Mouse (Mus musculus) CH12.LX (cell line): ENCODE measurements around the gene Alox12b. TPM values are rescaled to one million over a fixed set of nuclear protein-coding genes. Genes with fewer than 3 reads are reported as not detected.

Source experiments
- DNase-seq: peaks from one replicate; pipeline ENCODE4 v3.0.0-alpha.2; 2013; ENCODE audit errors: extremely low read depth
- H3K27ac ChIP-seq: 2 replicates; pipeline ENCODE4 v1.5.1; 2012; ENCODE audit warnings: low read depth, mild to moderate bottlenecking, control low read depth, moderate library complexity; ENCODE audit not compliant: insufficient read depth
- H3K27me3 ChIP-seq: replicated peaks from 2 replicates; pipeline ENCODE3; 2012; ENCODE audit warnings: inconsistent platforms
- H3K36me3 ChIP-seq, 2 experiments: replicated peaks in 1 of 2; 2 replicates each; pipeline versions ENCODE3 to v1.6.1; 2012; ENCODE audit warnings: inconsistent platforms in 1 of 2, low read length in 1 of 2, mild to moderate bottlenecking in 1 of 2, mixed read lengths in 1 of 2, moderate library complexity in 1 of 2; ENCODE audit not compliant: control insufficient read depth in 1 of 2, insufficient read depth in 1 of 2
- H3K4me1 ChIP-seq, 2 experiments: 2 replicates each; pipeline ENCODE4 v1.6.1; 2012; ENCODE audit warnings: inconsistent platforms in 1 of 2, moderate library complexity in 1 of 2; ENCODE audit not compliant: insufficient read depth in 2 of 2, control insufficient read depth in 1 of 2
- H3K4me2 ChIP-seq: 2 replicates; pipeline ENCODE4 v1.6.1; 2012; ENCODE audit warnings: low read depth, mild to moderate bottlenecking, control low read depth; ENCODE audit not compliant: poor library complexity, insufficient read depth, severe bottlenecking
- H3K4me3 ChIP-seq, 3 experiments: fragments of 150-350 bp in 1 of 3; sonication (generic) in 1 of 3; replicated peaks in 1 of 3; 2 replicates each; pipeline versions ENCODE3 to v1.5.1; 2011 to 2012; ENCODE audit warnings: low read depth in 2 of 3, low read length in 2 of 3, mild to moderate bottlenecking in 2 of 3, moderate library complexity in 2 of 3, control low read depth in 1 of 3, improper control_type of control experiment in 1 of 3, inconsistent platforms in 1 of 3, mixed read lengths in 1 of 3; ENCODE audit not compliant: poor library complexity in 1 of 3
- H3K79me2 ChIP-seq: replicated peaks from 2 replicates; pipeline ENCODE4 v1.6.1; 2012; ENCODE audit warnings: mild to moderate bottlenecking, moderate library complexity; ENCODE audit not compliant: control insufficient read depth, poor library complexity, insufficient read depth, severe bottlenecking; ENCODE audit errors: extremely low read depth
- H3K9ac ChIP-seq: 2 replicates; pipeline ENCODE4 v1.6.1; 2012; ENCODE audit warnings: low read depth, mild to moderate bottlenecking, control low read depth, moderate library complexity; ENCODE audit not compliant: insufficient read depth
- H3K9me3 ChIP-seq: replicated peaks from 2 replicates; pipeline ENCODE3; 2012; ENCODE audit warnings: low read length, inconsistent platforms, mixed read lengths
- BHLHE40 ChIP-seq: IDR thresholded peaks from 2 replicates; pipeline ENCODE4 v1.6.1; 2011; ENCODE audit warnings: mild to moderate bottlenecking, low read depth, low read length, improper control_type of control experiment
- CTCF ChIP-seq, 2 experiments: IDR thresholded peaks in 1 of 2; conservative IDR thresholded peaks in 1 of 2; 2 replicates each; pipeline ENCODE4 v1.5.1; 2011 to 2012; ENCODE audit warnings: low read depth in 2 of 2, low read length in 2 of 2, improper control_type of control experiment in 1 of 2, inconsistent platforms in 1 of 2, mild to moderate bottlenecking in 1 of 2, moderate library complexity in 1 of 2
- ELF1 ChIP-seq: IDR thresholded peaks from 2 replicates; pipeline ENCODE4 v1.6.1; 2014; ENCODE audit warnings: low read depth, mild to moderate bottlenecking, inconsistent platforms, low read length, improper control_type of control experiment
- GABPA ChIP-seq: IDR thresholded peaks from 2 replicates; pipeline ENCODE4 v1.6.1; 2012; ENCODE audit warnings: low read depth, low read length, improper control_type of control experiment, inconsistent platforms; ENCODE audit not compliant: insufficient replicate concordance
- HCFC1 ChIP-seq: IDR thresholded peaks from 2 replicates; pipeline ENCODE4 v1.6.1; 2012; ENCODE audit warnings: low read depth, mild to moderate bottlenecking, inconsistent platforms, low read length, improper control_type of control experiment
- IRF4 ChIP-seq: IDR thresholded peaks from 2 replicates; pipeline ENCODE4 v1.6.1; 2014; ENCODE audit warnings: low read depth, mild to moderate bottlenecking, inconsistent platforms, low read length, improper control_type of control experiment
- JUN ChIP-seq: IDR thresholded peaks from 2 replicates; pipeline ENCODE4 v1.6.1; 2011; ENCODE audit warnings: low read depth, mild to moderate bottlenecking, low read length, improper control_type of control experiment, moderate library complexity; ENCODE audit not compliant: insufficient read depth
- KAT2A ChIP-seq: IDR thresholded peaks from 2 replicates; pipeline ENCODE4 v1.6.1; 2012; ENCODE audit warnings: low read length, improper control_type of control experiment, inconsistent platforms; ENCODE audit not compliant: insufficient replicate concordance
- MAFK ChIP-seq: IDR thresholded peaks from 2 replicates; pipeline ENCODE4 v1.6.1; 2011; ENCODE audit warnings: low read length, improper control_type of control experiment; ENCODE audit not compliant: insufficient replicate concordance
- MAZ ChIP-seq: IDR thresholded peaks from 2 replicates; pipeline ENCODE4 v1.6.1; 2012; ENCODE audit warnings: low read depth, mild to moderate bottlenecking, inconsistent platforms, low read length, improper control_type of control experiment, moderate library complexity
- NRF1 ChIP-seq: IDR thresholded peaks from 2 replicates; pipeline ENCODE4 v1.6.1; 2014; ENCODE audit warnings: low read depth, mild to moderate bottlenecking, inconsistent platforms, low read length, improper control_type of control experiment, moderate library complexity
- POLR2A ChIP-seq: IDR thresholded peaks from 2 replicates; pipeline ENCODE4 v1.6.1; 2011; ENCODE audit warnings: low read depth, mild to moderate bottlenecking, improper control_type of control experiment, low read length
- POLR2AphosphoS2 ChIP-seq: IDR thresholded peaks from 2 replicates; pipeline ENCODE4 v1.6.1; 2011; ENCODE audit warnings: low read depth, low read length, improper control_type of control experiment
- SIN3A ChIP-seq: IDR thresholded peaks from 2 replicates; pipeline ENCODE4 v1.6.1; 2012; ENCODE audit warnings: low read length, improper control_type of control experiment, inconsistent platforms
- SMC3 ChIP-seq: IDR thresholded peaks from 2 replicates; pipeline ENCODE4 v1.6.1; 2011; ENCODE audit warnings: low read depth, low read length, improper control_type of control experiment
- TBP ChIP-seq: conservative IDR thresholded peaks from 2 replicates; pipeline ENCODE4 v1.6.1; 2011; ENCODE audit warnings: low read depth, low read length, improper control_type of control experiment
- UBTF ChIP-seq: IDR thresholded peaks from 2 replicates; pipeline ENCODE4 v1.6.1; 2012; ENCODE audit warnings: low read depth, mild to moderate bottlenecking, inconsistent platforms, low read length, improper control_type of control experiment, moderate library complexity
- USF2 ChIP-seq: conservative IDR thresholded peaks from 2 replicates; pipeline ENCODE4 v1.6.1; 2011; ENCODE audit warnings: low read depth, low read length, improper control_type of control experiment
- ZKSCAN1 ChIP-seq: IDR thresholded peaks from 2 replicates; pipeline ENCODE4 v1.6.1; 2012; ENCODE audit warnings: low read depth, inconsistent platforms, low read length, improper control_type of control experiment, borderline replicate concordance
- ZNF384 ChIP-seq: IDR thresholded peaks from 2 replicates; pipeline ENCODE4 v1.6.1; 2012; ENCODE audit warnings: low read depth, low read length, improper control_type of control experiment, inconsistent platforms
- dilution Hi-C: fragments of 300-500 bp; cut with MboI; formaldehyde crosslinking; loops from 2 replicates; pipeline ENCODE4 v1.14.3; 2020; ENCODE audit warnings: low sequenced_read_pairs; ENCODE audit not compliant: extremely low pct_unique_long_range_greater_than_20kb, extremely low pct_ligation_motif_present
- in situ Hi-C: fragments of 300-500 bp; cut with MboI; formaldehyde crosslinking; loops from 3 replicates; pipeline ENCODE4 v1.14.3; 2019; ENCODE audit warnings: low sequenced_read_pairs, low pct_ligation_motif_present, low pct_unique_long_range_greater_than_20kb, mixed read lengths
- polyA plus RNA-seq: library from polyadenylated mRNA; unstranded; fragments of >175 nt; gene quantifications from 2 replicates; pipeline ENCODE4 v1.2.1, GENCODE M21; 2012; ENCODE audit warnings: low read depth; ENCODE audit not compliant: insufficient read length
- total RNA-seq, 2 experiments: library from RNA; depleted of rRNA; stranded (reverse); fragments of 300-350 nt in 1 of 2; fragments of >200 nt in 1 of 2; gene quantifications; 2 replicates each; pipeline ENCODE4 v1.2.3; 2012 to 2014

Gene Alox12b
- total and polyA plus RNA-seq, 3 experiments = not detected

- TF ChIP-seq BHLHE40 = peak; percentile 89
- peak; percentile 72 for TF ChIP-seq MAZ
- TF ChIP-seq UBTF = peak; percentile 67; the same call in 1 of the 2 replicates
- TF ChIP-seq IRF4 = peak; percentile 86
- 0 out of 2 replicates have a peak, but pooled peaks have one; percentile 40 for TF ChIP-seq POLR2A
- peak; percentile 51 for TF ChIP-seq HCFC1
- no peak for TF ChIP-seq CTCF (conservative IDR thresholded peaks at IDR 0.05 in 1 of 2, IDR thresholded peaks at IDR 0.05 in 1 of 2; ENCODE audit: low read depth in 2 of 2, low read length in 2 of 2)
- TF ChIP-seq SIN3A = peak; percentile 83
- TF ChIP-seq POLR2AphosphoS2 = no peak
- TF ChIP-seq ELF1 = peak; percentile 68
- peak; percentile 16; the same call in 1 of the 2 replicates for TF ChIP-seq SMC3
- TF ChIP-seq GABPA = no peak
- peak; percentile 33; the same call in 1 of the 2 replicates for TF ChIP-seq JUN
These were observed 38.8 kb upstream of the Alox12b start (continued) for GRCm38 (mm10) chr11:69117737-69118695.

- H3K4me1 ChIP-seq = peaks cover 2 to 43% of the 10 kb centered on the region in 2 experiments; a peak in 2 of 4 replicates
- H3K79me2 ChIP-seq = no peaks in the 10 kb centered on the region
- TF ChIP-seq USF2 = no peak
- peak; percentile 96 for TF ChIP-seq MAFK
- peak; percentile 81; the same call in 1 of the 2 replicates for TF ChIP-seq KAT2A
- no peak for TF ChIP-seq HCFC1
- peak; percentile 47; the same call in 1 of the 2 replicates for TF ChIP-seq IRF4
- TF ChIP-seq ZKSCAN1 = no peak
- peak; percentile 72 for TF ChIP-seq NRF1
- peak; percentile 92 for TF ChIP-seq ZNF384
- peak; percentile 100 for TF ChIP-seq TBP
- TF ChIP-seq ELF1 = peak; percentile 98
- TF ChIP-seq BHLHE40 = peak; percentile 85
- TF ChIP-seq, all 38 proteins: peak for 8
- Histone ChIP-seq H3K9ac (peak overlapping the region; percentile 51; the same call in 1 of the 2 replicates), H3K27me3 (peaks cover 78% of the 10 kb centered on the region), H3K9me3 (no peaks in the 10 kb centered on the region), H3K4me3 (peak overlapping the region; percentile 37 to 90 (median 62)), H3K27ac (no peak overlapping the region), H3K36me3 (no peaks in the 10 kb centered on the region), H3K4me2 (peak overlapping the region; percentile 89)
- dilution Hi-C loops (no loop called here), in situ Hi-C loops (loop anchor here (5.0 kb wide), 1 partner anchor 56 kb away; no protein-coding TSS in a partner anchor)
- DNase-seq = peak; percentile 90
These were observed 38.0 kb upstream of the Alox12b start for GRCm38 (mm10) chr11:69118765-69119164.
